Mouse (Mus musculus) bone marrow, adult 2 months (tissue): ENCODE data around the gene 1190005I06Rik.

ENCODE experiments used
- CTCF ChIP-seq: fragments of 200-500 bp; IDR thresholded peaks from 2 replicates; pipeline ENCODE4 v1.5.1; 2011; ENCODE audit warnings: low read length, control low read depth; ENCODE audit not compliant: control insufficient read depth, insufficient read depth
- POLR2A ChIP-seq: fragments of 200-500 bp; IDR thresholded peaks from 2 replicates; pipeline ENCODE4 v1.6.1; 2011; ENCODE audit warnings: low read depth, mild to moderate bottlenecking, control low read depth, low read length, borderline replicate concordance; ENCODE audit not compliant: control insufficient read depth

DNA sequence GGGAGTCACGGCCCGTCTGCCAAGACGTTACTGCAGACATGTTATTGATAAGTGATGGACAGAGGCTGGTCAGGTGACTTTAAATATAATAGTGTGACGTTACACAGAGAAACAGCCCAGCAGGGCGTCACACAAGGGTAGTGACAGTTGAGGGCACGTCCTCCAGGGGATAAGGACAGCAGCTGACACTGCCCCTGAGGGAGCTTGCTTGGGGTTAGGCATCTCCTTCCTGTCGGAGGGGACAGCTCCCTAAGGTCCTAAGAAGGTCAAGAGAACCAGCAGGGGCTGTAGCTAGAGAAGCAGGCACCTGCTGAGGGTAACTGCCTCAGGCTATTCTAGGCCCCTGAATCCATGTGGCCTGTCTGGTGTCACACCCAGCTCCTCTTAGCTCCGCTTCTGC is 75.9 kb downstream of the 1190005I06Rik start:
- TF ChIP-seq CTCF (no peak), POLR2A (no peak)
